Mouse (Mus musculus): Measurements from ENCODE around the gene Gcc2. TPM values are rescaled to one million over a fixed set of nuclear protein-coding genes. Genes with fewer than 3 reads are reported as not detected.
"Not testable (repeated sequence)": the region's sequence is repeated elsewhere in the genome, so short reads cannot be mapped to it uniquely, and the experiment has no call there.

The Gcc2 gene
- total and polyA plus RNA-seq, 3 experiments: 15.4 to 19.6 (median 19.5) TPM

DNA sequence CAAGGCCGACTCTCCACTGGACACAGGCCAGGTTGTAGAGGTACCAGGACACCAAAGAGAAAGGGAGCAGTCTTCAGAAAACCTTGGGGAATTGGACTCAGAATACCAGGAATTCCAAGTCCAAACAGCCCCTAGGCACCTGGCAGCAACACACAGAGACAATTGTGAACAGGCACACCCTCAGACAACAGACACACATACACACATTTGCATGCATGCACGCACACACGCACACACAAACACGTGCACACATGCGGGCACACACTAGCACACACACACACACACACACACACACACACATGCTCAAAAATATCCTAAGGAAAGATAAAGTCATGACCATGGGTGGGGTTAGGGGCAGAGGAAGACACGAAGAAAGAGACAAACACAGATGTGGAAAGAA lies 34.6 kb upstream of the Gcc2 start:
- no peak overlapping the region for H3K4me2 ChIP-seq (ENCODE audit: insufficient read depth, low read depth, poor library complexity, severe bottlenecking)
- no peaks in the 10 kb centered on the region for H3K36me3 ChIP-seq (replicated peaks in 1 of 2; ENCODE audit: control insufficient read depth in 1 of 2, insufficient read depth in 1 of 2, low read length in 1 of 2)
- H3K4me1 ChIP-seq (ENCODE audit: control insufficient read depth in 1 of 2, insufficient read depth in 2 of 2): no peaks in the 10 kb centered on the region
- H3K79me2 ChIP-seq (replicated peaks; ENCODE audit: control insufficient read depth, extremely low read depth, insufficient read depth, poor library complexity, severe bottlenecking): no peaks in the 10 kb centered on the region
- H3K27me3 ChIP-seq (replicated peaks): peaks cover 44% of the 10 kb centered on the region
- no peak for DNase-seq (ENCODE audit: extremely low read depth)
- H3K27ac ChIP-seq (ENCODE audit: insufficient read depth, low read depth): no peak overlapping the region
- in situ Hi-C loops (cut with MboI; ENCODE audit: low pct_ligation_motif_present, low pct_unique_long_range_greater_than_20kb, low sequenced_read_pairs) (no loop called here), dilution Hi-C loops (cut with MboI; ENCODE audit: extremely low pct_ligation_motif_present, extremely low pct_unique_long_range_greater_than_20kb, low sequenced_read_pairs) (no loop called here)
- no peaks in the 10 kb centered on the region for H3K9me3 ChIP-seq (replicated peaks; ENCODE audit: low read length)
- no peak overlapping the region for H3K4me3 ChIP-seq (replicated peaks in 1 of 3; ENCODE audit: low read depth in 2 of 3, low read length in 2 of 3, poor library complexity in 1 of 3)
- no peak overlapping the region for H3K9ac ChIP-seq (ENCODE audit: insufficient read depth, low read depth)
- TF ChIP-seq BHLHE40 (IDR thresholded peaks at IDR 0.05; ENCODE audit: low read depth, low read length) (peak; percentile 78), POLR2A (IDR thresholded peaks at IDR 0.05; ENCODE audit: low read depth, low read length) (no peak), USF1 (IDR thresholded peaks at IDR 0.05; ENCODE audit: low read depth, low read length) (no peak)

DNA sequence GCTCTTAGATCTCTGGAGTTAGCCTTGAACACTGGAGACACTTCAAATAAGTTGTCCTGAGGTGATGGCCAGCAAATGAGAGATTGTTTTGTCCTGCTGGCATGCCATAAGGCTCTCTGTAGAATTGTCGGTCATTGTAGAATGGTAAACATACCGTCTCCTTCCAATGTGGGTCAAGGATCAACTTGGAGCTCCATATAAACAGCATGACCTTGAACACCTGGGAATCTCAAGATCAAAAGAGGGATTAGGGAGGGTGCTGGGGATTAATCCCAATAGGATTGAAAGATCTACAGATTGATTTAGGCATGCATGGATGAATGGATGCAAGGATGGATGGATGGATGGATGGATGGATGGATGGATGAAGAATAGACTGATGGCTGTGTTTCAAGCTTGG lies 33.7 kb upstream of the Gcc2 start:
- DNase-seq (ENCODE audit: extremely low read depth); H3K4me1 ChIP-seq (ENCODE audit: control insufficient read depth in 1 of 2, insufficient read depth in 2 of 2); dilution Hi-C loops (cut with MboI; ENCODE audit: extremely low pct_ligation_motif_present, extremely low pct_unique_long_range_greater_than_20kb, low sequenced_read_pairs); H3K4me2 ChIP-seq (ENCODE audit: insufficient read depth, low read depth, poor library complexity, severe bottlenecking); H3K79me2 ChIP-seq (replicated peaks; ENCODE audit: control insufficient read depth, extremely low read depth, insufficient read depth, poor library complexity, severe bottlenecking); H3K9ac ChIP-seq (ENCODE audit: insufficient read depth, low read depth); H3K4me3 ChIP-seq (replicated peaks in 1 of 3; ENCODE audit: low read depth in 2 of 3, low read length in 2 of 3, poor library complexity in 1 of 3); H3K9me3 ChIP-seq (replicated peaks; ENCODE audit: low read length); H3K36me3 ChIP-seq (replicated peaks in 1 of 2; ENCODE audit: control insufficient read depth in 1 of 2, insufficient read depth in 1 of 2, low read length in 1 of 2); H3K27ac ChIP-seq (ENCODE audit: insufficient read depth, low read depth); in situ Hi-C loops (cut with MboI; ENCODE audit: low pct_ligation_motif_present, low pct_unique_long_range_greater_than_20kb, low sequenced_read_pairs): not testable (repeated sequence)
- H3K27me3 ChIP-seq (replicated peaks): peaks cover 36% of the 10 kb centered on the region

DNA sequence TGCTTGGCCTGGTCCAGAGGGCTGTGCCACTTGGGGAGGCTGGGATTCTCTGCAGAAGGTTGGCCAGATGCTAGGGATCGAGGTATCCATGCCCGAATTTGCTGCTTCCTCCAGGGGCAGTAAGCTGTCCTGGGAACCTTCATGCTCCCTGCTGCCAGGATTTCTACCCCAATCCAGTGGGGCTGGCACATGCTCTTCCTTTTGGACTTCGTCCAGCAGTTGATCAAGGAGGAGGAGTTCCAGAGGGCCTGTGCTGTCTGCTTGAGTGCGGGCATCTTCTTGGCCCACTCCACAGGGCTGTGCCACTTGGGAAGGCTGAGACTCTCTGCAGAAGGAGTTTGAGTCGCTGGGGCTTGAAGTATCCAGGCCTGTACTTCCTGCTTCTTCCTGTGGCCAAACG lies 32.1 kb upstream of the Gcc2 start:
- H3K4me1 ChIP-seq (ENCODE audit: control insufficient read depth in 1 of 2, insufficient read depth in 2 of 2); H3K27ac ChIP-seq (ENCODE audit: insufficient read depth, low read depth); DNase-seq (ENCODE audit: extremely low read depth); H3K4me2 ChIP-seq (ENCODE audit: insufficient read depth, low read depth, poor library complexity, severe bottlenecking); H3K4me3 ChIP-seq (replicated peaks in 1 of 3; ENCODE audit: low read depth in 2 of 3, low read length in 2 of 3, poor library complexity in 1 of 3); in situ Hi-C loops (cut with MboI; ENCODE audit: low pct_ligation_motif_present, low pct_unique_long_range_greater_than_20kb, low sequenced_read_pairs); H3K79me2 ChIP-seq (replicated peaks; ENCODE audit: control insufficient read depth, extremely low read depth, insufficient read depth, poor library complexity, severe bottlenecking); H3K9ac ChIP-seq (ENCODE audit: insufficient read depth, low read depth); H3K36me3 ChIP-seq (replicated peaks in 1 of 2; ENCODE audit: control insufficient read depth in 1 of 2, insufficient read depth in 1 of 2, low read length in 1 of 2); dilution Hi-C loops (cut with MboI; ENCODE audit: extremely low pct_ligation_motif_present, extremely low pct_unique_long_range_greater_than_20kb, low sequenced_read_pairs); H3K9me3 ChIP-seq (replicated peaks; ENCODE audit: low read length): not testable (repeated sequence)
- peaks cover 20% of the 10 kb centered on the region for H3K27me3 ChIP-seq (replicated peaks)

DNA sequence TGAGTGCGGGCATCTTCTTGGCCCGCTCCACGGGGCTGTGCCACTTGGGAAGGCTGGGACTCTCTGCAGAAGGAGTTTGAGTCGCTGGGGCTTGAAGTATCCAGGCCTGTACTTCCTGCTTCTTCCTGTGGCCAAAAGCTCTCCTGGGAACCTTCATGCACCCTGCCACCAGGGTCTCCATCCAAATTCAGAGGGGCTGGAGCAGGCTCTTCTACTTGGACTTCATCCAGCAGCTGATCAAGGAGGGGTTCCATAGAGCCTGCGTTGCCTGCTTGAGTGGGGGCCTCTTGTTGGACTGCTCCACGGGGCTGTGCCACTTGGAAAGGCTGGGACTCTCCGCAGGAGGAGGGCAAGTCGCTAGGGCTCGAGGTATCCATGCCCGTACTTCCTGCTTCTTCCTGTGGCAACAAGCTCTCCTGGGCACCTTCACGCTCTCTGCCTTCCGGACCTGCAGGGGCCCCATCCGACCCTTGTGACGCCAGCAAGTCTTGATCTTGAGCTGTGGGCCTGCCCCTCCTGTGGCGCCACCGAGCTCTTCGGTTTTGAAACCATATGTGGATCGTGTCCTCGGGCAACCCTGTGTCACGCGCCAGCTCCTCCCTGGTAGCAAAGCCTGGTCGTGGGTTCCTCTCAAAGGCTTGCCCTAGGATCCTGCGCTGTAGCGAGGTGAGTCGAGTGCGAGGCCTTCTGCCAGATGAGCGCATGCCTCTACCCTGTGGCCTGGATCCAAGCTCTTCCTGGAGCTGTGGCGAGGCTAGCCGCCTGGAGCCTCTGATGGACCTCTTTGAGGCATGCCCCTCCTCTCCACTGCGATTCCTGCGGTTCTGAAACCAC lies 31.1 kb upstream of the Gcc2 start:
- H3K9ac ChIP-seq (ENCODE audit: insufficient read depth, low read depth); H3K4me2 ChIP-seq (ENCODE audit: insufficient read depth, low read depth, poor library complexity, severe bottlenecking); H3K36me3 ChIP-seq (replicated peaks in 1 of 2; ENCODE audit: control insufficient read depth in 1 of 2, insufficient read depth in 1 of 2, low read length in 1 of 2); DNase-seq (ENCODE audit: extremely low read depth); in situ Hi-C loops (cut with MboI; ENCODE audit: low pct_ligation_motif_present, low pct_unique_long_range_greater_than_20kb, low sequenced_read_pairs); H3K9me3 ChIP-seq (replicated peaks; ENCODE audit: low read length); dilution Hi-C loops (cut with MboI; ENCODE audit: extremely low pct_ligation_motif_present, extremely low pct_unique_long_range_greater_than_20kb, low sequenced_read_pairs); H3K27ac ChIP-seq (ENCODE audit: insufficient read depth, low read depth); H3K4me1 ChIP-seq (ENCODE audit: control insufficient read depth in 1 of 2, insufficient read depth in 2 of 2); H3K79me2 ChIP-seq (replicated peaks; ENCODE audit: control insufficient read depth, extremely low read depth, insufficient read depth, poor library complexity, severe bottlenecking); H3K4me3 ChIP-seq (replicated peaks in 1 of 3; ENCODE audit: low read depth in 2 of 3, low read length in 2 of 3, poor library complexity in 1 of 3): not testable (repeated sequence)
- H3K27me3 ChIP-seq (replicated peaks): peaks cover 12% of the 10 kb centered on the region

DNA sequence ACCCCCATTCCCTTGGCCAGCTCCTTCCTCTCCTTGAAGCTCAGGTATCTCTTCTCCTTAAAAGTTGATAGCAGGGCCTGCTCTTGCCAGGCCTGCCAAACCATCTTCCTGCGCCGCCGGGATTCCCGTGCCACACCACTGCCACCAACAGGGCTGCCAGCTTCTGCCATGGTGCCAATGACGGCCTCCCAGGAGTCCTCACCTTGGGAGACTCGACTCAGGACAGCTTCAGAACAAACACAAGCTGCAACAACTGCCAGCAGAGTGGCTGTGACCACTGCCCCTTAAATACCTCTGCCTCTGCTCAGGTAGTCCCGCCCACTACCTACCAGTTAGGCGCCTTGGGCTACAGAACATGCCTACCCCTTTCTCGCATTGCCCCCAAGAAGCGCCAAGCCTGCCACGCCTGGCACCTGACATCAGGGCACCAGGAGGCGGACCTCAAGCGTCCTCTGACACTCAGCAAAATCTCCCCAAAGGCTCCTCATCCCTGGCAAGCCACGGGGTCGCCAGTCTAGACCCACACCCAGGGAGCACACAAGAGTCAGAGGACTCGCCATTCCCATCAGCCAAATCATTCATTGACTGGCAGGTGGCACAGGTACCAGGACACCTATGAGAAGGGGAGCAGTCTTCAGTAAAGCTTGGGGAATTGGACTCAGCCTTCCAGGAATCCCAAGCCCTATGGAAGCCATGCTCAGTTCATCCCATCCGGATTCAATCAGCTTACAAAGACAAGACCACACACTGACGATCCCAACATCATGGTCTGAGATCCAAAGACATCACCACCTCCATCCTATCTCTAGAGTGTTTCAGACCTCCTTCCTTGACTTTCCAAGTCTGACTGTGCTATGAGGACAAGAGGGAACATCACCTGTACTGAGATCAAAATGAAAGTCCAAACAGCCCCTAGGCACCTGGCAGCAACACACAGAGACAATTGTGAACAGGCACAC lies 30.2 kb upstream of the Gcc2 start, which contains the start of gene AW822073:
AW822073 (minus strand) TSS at position 104 of the 959 bp plus-strand sequence.
- DNase-seq (ENCODE audit: extremely low read depth); in situ Hi-C loops (cut with MboI; ENCODE audit: low pct_ligation_motif_present, low pct_unique_long_range_greater_than_20kb, low sequenced_read_pairs): not testable (repeated sequence)

More for the DNA sequence above, 30.2 kb upstream of the Gcc2 start, which contains the start of gene AW822073:
- H3K4me1 ChIP-seq (ENCODE audit: control insufficient read depth in 1 of 2, insufficient read depth in 2 of 2); H3K36me3 ChIP-seq (replicated peaks in 1 of 2; ENCODE audit: control insufficient read depth in 1 of 2, insufficient read depth in 1 of 2, low read length in 1 of 2); H3K4me3 ChIP-seq (replicated peaks in 1 of 3; ENCODE audit: low read depth in 2 of 3, low read length in 2 of 3, poor library complexity in 1 of 3); H3K4me2 ChIP-seq (ENCODE audit: insufficient read depth, low read depth, poor library complexity, severe bottlenecking); H3K79me2 ChIP-seq (replicated peaks; ENCODE audit: control insufficient read depth, extremely low read depth, insufficient read depth, poor library complexity, severe bottlenecking); dilution Hi-C loops (cut with MboI; ENCODE audit: extremely low pct_ligation_motif_present, extremely low pct_unique_long_range_greater_than_20kb, low sequenced_read_pairs); H3K9me3 ChIP-seq (replicated peaks; ENCODE audit: low read length); H3K27ac ChIP-seq (ENCODE audit: insufficient read depth, low read depth); H3K27me3 ChIP-seq (replicated peaks); H3K9ac ChIP-seq (ENCODE audit: insufficient read depth, low read depth): not testable (repeated sequence)
